Mouse (Mus musculus): ENCODE results near the gene Uhrf1. TPM values are rescaled to one million over a fixed set of nuclear protein-coding genes. Genes with fewer than 3 reads are reported as not detected.

Gene Uhrf1
- total RNA-seq, 2 experiments from 2014 or later: 28.5 to 34.8 TPM

- DNase-seq: no peak
Measured at GRCm38 (mm10) chr17:56300186-56300585, 2.9 kb upstream of the Uhrf1 start, which contains the start of gene Arrdc5. Gene Arrdc5 (minus strand): TSS chr17:56300286.

DNA sequence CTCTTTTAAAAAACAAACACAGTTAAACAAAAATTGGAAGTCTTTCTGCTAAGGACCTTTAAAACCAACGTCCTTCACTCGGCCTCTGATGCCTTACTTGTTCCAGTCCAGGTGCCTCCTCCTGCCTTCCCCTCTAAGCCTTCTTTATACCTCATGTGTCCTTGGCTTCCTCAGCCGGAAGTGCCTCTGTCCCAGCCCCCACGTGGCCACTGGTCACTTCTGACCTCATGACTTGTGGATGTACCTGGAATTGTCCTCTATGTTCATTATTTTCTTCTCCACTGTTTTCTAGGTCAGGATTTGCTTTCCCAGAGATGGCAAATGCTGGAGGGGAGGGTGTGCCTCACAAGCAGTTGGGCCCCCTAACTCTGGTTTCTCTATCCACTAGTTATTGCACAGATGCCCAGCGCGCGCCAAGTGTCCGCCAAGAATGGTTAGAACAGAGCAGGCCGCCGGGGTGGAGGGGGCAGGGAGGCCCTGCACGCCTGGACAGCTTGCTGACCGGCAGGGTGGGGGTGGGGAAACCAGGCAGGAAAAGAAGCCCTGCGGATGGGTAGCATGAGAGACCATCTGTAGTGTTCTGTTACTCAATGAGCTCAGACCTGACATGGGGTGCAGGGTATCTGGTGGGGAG, 641 bp upstream of the Uhrf1 start:
- DNase-seq: peak; percentile 77

DNA sequence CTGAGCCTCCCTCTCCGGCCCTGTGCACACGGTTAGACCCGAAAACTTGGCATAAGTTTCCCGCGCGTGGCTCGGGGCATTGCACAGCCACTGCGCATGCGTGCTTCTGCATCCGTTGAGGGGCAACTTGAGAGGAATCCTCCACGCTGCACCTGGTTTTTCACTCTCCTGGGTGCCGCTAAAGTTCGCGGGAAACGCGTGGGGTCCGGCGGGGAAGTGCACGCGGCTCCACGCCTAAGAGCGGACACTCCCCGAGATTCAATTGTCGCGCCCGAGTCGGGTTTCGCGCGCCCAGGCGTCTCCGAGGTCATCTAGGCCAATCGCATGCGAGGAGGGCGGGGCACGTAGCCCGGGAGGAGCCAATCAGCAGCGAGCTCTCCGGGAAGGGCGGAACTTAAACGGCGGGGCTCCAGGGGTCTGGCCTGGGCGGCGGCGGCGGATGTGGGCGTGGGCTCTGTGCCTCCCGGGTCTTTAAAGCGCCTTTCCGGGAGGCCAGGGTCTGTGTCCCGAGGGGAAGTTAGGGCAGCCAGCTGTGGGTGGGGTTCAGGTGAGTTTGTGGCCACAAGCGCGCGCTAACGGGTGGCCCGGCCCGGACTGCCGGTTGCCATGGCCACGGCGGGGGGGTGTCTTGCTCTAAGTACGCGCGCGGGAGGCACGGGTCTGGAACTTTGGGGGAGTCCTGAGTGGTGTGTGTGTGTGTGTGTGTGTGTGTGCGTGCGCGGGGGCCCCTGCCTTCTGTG, 896 bp downstream of the Uhrf1 start:
- peak; percentile 98 for DNase-seq

DNA sequence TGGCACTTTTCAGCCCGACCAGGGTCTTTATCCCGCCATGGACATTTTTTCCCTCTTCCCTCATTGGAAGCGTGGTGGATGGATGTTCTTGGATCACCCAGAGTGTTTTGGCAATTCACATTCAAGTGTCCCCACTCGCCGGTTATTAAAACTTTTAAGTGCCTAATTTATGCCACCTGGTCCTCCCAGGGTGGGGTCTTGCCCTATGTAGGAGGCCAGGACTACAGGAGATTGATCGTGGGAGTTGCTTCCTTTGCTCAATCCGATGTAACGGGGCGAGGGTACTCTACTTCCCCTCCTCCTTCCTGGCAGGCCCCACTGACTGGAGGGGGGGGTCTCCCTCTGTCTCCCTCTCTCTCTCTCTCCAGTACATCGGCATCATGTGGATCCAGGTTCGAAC, 1.6 kb downstream of the Uhrf1 start:
- DNase-seq: no peak

DNA sequence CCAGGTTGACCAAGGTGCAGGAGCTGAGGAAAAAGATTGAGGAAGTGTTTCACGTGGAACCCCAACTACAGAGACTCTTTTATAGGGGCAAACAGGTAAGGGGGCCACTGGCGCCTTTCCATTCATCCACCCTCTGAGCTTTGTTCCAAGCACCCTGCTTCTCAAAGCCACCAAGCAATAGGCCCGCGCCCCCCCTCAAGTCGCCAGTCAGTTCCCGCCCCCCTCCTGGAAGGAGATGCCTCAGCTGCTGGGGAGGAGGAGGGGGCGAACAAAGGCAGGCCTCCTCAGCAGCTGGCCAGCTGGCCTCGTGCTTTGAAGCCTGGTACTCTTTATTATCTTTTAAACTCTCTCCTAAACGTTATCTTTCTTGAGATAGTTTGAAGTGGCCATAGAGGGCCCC, 2.0 kb downstream of the Uhrf1 start:
- DNase-seq: no peak

DNA sequence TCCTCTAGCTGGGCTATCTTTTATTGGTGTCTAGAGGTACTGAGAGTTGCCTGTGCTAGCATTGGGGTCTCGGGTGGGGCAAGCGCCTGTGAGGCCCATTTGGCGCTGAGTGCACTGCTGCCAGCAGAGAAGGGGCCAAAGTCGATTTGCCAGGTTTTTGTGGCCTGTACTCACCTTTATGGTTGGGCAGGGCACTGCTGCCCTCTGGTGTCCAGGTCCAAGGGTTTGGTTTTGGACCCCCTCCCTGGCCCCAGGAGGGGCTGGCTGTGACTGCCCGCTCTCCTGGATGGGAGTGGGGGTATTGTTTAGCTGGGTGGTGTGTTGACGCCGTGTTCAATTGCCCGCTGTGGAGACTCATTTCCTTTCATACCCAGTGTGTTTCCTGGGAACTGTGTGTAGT, 2.7 kb downstream of the Uhrf1 start:
- DNase-seq: peak; percentile 35

- no peak for DNase-seq
Measured at GRCm38 (mm10) chr17:56308088-56308487, 5.0 kb downstream of the Uhrf1 start.

DNA sequence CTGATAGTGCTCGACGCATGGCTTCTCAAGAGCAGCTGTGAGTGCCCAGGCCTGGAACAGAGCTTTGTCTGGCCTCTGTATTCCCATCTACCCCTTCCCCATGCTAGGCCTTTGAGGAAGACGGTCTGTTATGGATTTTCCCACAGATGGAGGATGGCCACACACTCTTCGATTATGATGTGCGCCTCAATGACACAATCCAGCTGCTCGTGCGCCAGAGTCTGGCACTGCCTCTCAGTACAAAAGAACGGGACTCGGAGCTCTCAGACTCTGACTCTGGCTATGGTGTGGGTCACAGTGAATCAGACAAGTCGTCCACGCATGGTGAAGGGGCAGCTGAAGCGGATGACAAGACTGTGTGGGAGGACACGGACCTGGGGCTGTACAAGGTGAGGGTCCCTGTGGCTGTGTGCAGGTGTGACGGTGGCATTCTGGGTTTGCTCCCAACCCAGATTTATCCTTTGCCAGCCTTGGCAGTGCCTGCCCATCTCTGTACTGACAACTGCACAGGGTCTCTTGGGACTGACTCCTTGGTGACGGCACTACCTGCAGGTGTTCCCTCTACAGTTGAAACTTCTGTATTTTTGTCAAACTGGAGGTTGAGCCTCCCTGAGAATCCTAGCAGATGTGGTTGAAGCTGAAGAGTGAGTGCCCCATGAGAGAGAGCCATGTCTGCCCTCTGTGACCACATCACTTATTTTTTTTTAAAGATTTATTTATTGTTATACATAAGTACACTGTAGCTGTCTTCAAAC, 6.2 kb downstream of the Uhrf1 start:
- DNase-seq: no peak

- DNase-seq: no peak
Measured at GRCm38 (mm10) chr17:56324419-56324818, 21.3 kb downstream of the Uhrf1 start.

GRCm38 (mm10) chr17:56325450-56326152, 22.5 kb downstream of the Uhrf1 start, which contains the start of gene Kdm4b:
Gene Kdm4b (plus strand): TSS chr17:56326062.
- peak; percentile 99 for DNase-seq

DNA sequence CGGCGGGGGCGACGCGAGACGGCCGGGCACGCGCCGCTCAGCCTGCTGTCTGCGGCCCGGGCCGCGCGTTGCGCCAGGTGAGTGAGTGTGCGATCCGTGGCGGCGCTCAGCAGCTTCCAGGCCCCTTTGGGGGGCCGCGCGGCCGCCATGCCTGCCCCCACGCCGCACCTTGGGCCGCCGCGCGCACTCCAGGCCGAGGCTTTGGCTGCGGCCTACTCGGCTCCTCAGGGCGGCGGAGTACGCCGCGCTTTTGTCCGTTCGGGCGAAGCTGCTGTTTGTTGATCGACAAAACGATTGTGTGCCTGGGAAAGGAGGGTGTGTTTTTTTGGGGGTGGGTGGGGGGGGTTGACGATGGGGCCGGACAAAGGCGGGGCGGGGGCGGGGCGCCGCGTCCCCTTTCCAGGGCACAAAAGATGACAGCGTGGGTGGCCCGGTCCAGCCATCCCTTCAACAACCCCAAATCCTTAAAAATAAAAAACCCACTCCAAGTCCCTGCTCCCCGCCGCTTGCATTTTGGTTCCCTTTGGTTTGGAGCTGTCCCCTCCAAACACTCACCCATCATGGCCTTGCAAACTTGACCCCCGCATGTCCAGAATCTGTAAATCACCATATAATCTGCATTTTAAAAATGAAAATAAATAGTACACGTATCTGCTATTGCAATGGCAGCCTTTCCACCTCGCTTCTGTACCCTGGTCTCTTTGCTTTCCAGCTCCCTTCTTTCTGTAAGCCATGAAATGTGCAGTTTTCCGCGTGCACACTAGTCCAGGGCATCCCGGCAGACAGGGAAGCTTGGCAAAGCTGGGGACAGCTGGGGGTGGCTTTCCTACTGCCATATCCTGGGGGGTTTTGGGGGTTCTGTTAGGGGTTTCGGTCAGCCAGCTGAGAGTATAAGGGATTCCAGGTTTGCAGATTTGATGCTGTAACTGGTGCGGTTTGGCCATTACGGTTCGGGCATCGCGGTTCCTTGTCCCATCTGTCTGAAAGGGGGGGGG, 23.3 kb downstream of the Uhrf1 start:
- no peak for DNase-seq

GRCm38 (mm10) chr17:56329267-56329666, 26.1 kb downstream of the Uhrf1 start:
- DNase-seq: peak; percentile 48

GRCm38 (mm10) chr17:56330345-56330744, 27.2 kb downstream of the Uhrf1 start:
- no peak for DNase-seq

DNA sequence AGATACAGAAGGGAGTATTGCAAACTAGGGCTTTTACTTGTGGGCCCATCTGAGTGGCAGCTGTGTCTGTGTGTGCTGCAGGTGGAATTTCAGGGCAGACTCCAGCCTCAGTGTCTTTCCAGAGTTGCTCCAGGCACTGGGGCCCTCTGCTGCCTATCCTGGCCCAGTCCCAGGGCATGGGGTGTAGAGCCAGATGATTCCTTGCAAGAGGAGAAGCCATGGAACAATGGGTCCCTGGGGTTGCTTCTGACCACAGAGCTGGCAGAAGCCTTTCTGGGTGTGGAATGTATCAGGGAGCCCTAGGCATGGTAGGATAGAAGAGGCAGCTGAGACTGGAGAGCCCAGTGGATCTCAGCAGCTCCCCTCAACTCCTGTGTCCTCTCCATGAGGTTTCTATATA, 28.1 kb downstream of the Uhrf1 start:
- DNase-seq: peak; percentile 68

GRCm38 (mm10) chr17:56332987-56333386, 29.9 kb downstream of the Uhrf1 start:
- no peak for DNase-seq

DNA sequence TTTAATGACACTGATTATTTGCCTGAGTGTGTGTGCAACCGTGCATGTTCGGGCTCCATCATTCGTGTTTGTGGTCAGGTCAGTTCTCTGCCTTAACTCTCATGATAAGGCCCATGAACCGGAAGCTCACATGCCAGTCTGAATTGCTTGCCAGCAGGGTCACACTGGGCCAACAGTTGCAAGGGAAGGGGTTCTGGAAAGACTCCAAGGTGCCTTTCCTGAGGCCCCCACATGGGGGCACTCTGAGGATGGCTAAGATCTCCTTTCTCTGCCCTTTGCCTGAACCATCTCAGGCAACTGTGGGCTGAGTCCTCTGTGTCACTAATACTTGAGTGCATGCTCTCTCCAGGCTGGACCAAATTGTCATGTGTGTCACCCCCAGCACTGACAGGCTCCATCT, 34.1 kb downstream of the Uhrf1 start:
- peak; percentile 65 for DNase-seq

DNA sequence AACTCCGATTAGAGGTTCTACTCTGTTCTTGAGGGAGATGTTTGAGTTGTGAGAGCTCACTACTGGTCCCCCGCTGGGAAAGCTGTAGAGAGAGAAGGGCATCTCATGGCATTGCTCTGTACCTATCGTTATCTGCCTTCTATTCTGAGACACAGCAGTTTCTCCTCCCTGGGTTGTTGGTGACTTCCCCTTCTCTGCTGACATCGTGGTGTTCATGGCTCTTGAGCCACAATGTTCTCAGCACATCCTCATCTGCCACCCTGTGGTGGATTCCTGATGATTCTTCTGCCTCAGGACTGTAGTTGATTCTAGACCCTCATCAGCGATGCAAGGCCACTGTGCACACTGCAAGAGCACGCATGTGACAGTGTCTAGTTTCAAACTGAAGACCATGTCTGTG, 34.7 kb downstream of the Uhrf1 start:
- DNase-seq: no peak

GRCm38 (mm10) chr17:56338909-56339308, 35.8 kb downstream of the Uhrf1 start:
- DNase-seq: peak; percentile 66

DNA sequence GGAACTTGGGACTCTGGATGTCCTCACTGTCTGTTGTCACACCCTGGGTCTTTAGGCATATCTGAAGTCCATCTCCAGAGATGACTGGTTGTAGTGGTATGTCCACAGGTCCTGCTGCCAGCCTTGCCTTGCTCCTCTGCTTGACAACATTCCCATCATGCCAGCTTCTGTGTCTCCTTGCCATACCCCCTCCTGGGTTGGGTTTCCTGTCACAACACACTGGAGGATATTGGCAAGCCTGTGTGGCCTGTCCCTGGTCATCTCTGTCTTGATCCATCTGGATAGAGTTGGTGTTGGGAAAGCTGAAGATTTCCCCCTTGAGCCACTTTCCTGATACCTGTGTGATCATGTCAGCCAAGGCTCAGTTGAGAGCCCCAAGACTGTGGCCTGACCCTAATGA, 37.6 kb downstream of the Uhrf1 start:
- DNase-seq: no peak

DNA sequence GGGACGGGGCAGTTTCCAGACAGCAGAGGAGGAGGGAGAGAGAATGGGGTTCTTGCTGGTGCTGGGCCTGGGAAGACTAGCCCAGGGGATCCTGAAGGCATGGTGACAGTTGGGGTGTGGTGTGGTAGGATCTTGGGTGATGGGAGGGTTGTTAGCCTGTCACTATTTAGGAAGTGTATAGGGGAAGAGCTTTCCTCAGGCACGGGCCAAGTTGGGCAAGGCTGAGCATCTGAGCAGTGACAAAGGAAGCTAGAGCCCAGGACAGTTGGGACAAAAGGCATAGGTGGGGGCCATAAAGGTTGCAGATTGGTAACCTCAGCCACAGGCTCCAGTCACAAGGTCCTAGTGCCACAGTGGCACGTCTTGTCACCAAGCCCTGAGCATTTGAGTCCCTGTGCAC, 40.3 kb downstream of the Uhrf1 start:
- no peak for DNase-seq

DNA sequence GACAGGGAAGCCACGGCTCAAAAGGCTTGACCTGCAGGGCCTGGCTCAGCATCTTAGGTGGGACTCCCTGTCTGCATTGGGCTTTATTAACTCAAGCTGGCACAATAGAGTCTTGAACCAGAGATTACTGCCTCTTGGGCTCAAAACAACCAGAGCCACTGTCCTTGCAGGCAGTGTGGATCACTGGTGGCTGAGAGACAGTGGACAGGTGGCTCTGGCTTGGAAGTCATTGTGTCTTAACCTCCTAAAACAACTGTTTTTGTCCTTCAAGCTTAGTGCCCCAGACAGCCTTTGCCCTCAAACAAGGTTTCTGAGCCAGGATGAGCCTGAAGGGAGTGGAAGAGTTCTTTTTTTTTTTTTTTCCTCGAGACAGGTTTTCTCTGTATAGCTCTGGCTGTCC, 42.2 kb downstream of the Uhrf1 start:
- DNase-seq: no peak
